Mouse (Mus musculus) lung, postnatal 4 days (tissue): ENCODE data around the gene Arhgef2.
"Not testable (repeated sequence)": the region's sequence is repeated elsewhere in the genome, so short reads cannot be mapped to it uniquely, and the experiment has no call there.

Experiments
- DNase-seq, 2 experiments: peaks; one replicate each; pipeline ENCODE4 v3.0.0; 2021

Arhgef2 gene

GRCm38 (mm10) chr3:88591950-88592731 is 13.6 kb upstream of the Arhgef2 start:
- peak; percentile 71 to 85 for DNase-seq

GRCm38 (mm10) chr3:88592942-88593576 is 12.7 kb upstream of the Arhgef2 start:
- DNase-seq = peak; percentile 57 to 71

DNA sequence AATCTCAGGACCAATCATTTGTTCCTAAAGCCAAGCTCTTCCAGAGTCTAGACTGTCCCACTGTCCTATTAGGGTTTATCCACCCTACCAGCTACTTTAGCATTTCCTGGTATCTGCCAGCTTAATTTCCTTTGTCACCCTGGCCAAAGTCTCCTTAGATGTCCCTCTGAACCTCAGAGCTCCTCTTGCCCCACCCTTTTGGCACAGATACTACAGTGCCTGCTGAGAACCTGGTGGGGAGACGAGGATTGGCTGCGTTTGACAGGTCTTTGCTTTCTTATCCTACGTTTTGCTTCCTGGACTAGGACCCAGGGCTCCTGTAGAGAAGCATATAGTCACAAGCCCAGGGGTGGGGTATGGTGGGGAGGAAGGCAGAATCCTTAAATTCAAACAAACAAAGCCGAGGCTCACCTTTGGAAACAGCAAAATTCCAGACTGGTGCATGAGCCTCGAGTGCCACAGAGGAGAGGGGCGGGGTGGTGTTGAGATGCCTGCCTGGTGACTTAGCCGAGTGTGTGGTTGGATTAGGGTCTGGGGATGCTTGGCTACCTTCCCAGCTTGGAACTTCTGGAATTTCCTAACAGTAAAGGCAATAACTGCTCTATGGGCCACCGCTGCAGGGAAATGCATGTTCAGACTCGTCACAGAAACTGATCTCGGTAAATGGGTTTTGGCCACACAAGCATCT is 11.7 kb upstream of the Arhgef2 start:
- peak; percentile 69 to 84 for DNase-seq

- not testable (repeated sequence) for DNase-seq
These were observed 9.2 kb upstream of the Arhgef2 start for GRCm38 (mm10) chr3:88596547-88596946.

- no peak for DNase-seq
These were observed 3.3 kb upstream of the Arhgef2 start for GRCm38 (mm10) chr3:88602466-88602865.

DNA sequence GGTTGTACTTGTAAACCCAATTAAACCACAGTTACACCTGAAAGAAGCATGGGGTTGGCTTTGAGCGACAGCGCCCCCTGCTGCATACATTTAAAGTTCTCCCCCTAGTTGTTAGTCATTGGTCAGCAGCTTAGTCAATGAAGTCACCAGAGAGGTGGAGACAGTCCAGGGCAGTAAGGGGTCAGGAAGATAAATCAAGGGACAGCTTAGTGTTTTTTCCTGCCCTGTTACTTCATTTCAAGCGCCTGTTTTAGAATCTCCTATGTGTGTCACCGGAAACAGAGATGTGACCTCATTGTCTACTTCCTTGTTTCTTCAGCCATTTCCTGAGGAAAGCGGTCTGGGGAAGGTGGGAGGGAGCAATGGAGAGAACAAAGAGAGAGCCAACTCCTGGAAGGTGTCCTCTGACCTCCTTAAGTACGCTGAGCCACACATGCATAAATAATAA is 2.0 kb upstream of the Arhgef2 start:
- DNase-seq = peak; percentile 80 to 89

DNA sequence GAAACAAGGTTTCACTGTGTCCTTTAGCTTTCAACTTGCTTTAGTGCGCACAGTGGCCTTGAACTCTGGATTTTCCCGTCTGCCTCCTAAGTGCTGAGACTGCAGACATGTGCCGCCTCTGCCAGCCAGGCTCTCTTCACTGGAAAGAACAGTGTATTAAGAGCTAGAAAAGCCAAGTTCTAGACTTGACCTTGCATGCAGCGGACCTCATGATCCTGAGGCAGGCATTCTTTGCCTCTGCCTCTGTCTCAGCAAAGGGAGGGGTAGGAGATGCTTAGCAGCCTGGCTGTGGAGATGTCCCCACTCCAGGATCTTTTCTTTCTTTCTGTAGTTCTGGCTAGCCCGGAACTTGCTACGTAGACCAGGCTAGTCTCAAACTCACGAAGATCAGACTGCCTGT is 903 bp upstream of the Arhgef2 start:
- no peak for DNase-seq

DNA sequence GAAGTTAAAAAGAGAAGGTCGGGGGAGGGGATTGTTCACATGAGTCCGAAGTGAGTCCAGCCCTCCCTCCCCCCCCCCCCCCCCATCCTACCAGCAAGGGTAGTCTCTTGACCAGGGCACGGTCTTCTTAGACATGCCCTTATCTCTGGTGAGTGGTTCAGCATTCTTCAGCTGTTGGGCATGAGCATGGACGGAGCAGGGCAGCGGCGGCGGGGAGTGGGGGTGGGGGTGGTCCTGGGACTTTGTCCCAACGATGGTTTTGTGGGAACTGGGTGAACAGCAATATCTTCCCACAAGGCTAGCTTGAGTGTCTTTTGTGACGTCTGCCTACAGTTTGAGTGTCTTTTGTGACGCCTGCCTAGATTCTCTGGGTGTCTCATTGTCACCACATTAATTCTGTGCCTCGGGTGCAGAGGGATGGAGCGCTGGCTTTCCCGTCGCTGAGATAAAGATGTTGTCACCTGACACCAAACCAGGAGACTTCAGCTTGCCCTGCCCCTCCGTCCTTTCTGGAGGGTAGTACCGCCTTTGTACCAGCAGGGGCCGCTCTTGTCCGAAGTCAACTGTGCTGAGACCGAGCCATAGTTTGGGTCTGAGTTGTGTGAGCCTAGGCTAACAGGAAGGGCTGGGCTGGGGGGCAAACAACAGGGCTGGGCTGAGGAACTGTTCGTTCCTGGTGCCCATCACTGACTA is 1.4 kb downstream of the Arhgef2 start:
- peak; percentile 89 to 94 for DNase-seq

- DNase-seq = no peak
These were observed 2.0 kb downstream of the Arhgef2 start for GRCm38 (mm10) chr3:88607758-88608138.

- DNase-seq = no peak
These were observed 3.3 kb downstream of the Arhgef2 start for GRCm38 (mm10) chr3:88609066-88609465.

DNA sequence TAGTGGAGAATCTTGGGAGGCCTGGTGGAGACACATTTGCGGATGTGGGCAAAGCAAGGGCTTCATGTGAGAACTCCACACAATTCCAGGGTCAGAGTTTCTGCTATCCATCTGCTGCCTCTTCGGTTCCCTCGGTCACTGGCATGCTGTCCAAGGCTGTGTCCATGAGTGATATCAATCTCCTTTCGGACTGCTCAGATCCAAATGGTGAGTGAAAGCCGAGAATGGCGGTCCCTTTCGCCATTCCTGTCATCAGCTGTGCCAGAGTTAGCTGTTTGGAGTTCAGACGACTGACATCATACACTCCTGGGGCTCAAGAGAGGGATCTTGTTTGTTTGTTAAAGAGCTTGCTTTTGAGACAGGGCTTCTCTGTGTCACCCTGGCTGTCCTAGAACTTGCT is 8.7 kb downstream of the Arhgef2 start:
- DNase-seq = no peak

GRCm38 (mm10) chr3:88615117-88615516 is 9.4 kb downstream of the Arhgef2 start:
- peak; percentile 33 to 62 for DNase-seq

GRCm38 (mm10) chr3:88615902-88616391 is 10.2 kb downstream of the Arhgef2 start:
- peak; percentile 78 to 80 for DNase-seq

GRCm38 (mm10) chr3:88616951-88617500 is 11.3 kb downstream of the Arhgef2 start:
- no peak for DNase-seq

GRCm38 (mm10) chr3:88618074-88618871 is 12.5 kb downstream of the Arhgef2 start:
- peak in 1 of 2 experiments; percentile 59 for DNase-seq

DNA sequence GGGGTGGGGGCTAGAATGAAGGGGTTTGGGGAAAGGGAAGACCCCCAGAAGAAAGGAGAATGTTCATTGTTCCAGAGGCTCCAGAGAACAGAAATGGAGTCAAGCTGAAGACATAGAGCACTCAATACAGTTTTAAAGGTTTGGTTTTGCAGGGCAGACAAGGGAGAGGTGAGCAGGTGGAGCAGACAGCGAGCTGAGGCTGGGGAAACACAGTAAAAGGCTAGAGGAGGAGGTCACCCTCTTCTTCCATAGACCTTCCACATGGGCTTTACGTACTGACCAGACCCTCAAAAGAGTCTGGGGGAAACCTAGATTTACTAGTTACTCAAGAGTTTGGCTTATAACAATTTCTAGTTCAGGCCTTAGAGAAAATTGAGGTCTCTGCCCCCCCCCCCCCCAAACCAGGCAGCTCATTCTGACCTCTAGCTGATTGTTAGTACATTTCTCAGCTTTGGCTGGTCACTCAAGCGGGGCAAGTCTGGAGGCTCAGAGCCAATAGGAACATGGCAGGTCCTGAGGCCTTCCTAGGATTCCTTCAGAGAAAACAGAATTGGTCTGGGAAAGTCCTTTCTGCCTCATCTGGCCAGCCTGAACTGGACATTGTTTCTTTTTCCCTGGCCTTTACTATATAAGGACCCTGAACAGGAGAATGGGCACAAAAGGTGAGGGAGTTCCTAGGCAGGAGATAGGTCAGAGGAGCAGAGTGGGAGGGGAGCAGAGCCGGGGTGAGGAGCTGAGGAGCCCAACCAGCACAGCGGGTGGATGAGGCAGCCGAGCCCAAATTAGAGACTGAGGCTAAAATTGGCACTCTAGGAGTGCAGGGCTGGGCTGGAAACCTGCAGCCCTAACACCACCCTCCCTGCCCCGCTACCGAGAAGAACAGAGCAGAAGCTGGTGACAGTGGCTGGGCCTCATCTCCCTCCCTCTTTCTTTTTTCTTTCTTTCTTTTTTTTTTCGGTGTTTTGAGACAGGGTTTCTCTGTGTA is 13.6 kb downstream of the Arhgef2 start:
- DNase-seq = no peak

DNA sequence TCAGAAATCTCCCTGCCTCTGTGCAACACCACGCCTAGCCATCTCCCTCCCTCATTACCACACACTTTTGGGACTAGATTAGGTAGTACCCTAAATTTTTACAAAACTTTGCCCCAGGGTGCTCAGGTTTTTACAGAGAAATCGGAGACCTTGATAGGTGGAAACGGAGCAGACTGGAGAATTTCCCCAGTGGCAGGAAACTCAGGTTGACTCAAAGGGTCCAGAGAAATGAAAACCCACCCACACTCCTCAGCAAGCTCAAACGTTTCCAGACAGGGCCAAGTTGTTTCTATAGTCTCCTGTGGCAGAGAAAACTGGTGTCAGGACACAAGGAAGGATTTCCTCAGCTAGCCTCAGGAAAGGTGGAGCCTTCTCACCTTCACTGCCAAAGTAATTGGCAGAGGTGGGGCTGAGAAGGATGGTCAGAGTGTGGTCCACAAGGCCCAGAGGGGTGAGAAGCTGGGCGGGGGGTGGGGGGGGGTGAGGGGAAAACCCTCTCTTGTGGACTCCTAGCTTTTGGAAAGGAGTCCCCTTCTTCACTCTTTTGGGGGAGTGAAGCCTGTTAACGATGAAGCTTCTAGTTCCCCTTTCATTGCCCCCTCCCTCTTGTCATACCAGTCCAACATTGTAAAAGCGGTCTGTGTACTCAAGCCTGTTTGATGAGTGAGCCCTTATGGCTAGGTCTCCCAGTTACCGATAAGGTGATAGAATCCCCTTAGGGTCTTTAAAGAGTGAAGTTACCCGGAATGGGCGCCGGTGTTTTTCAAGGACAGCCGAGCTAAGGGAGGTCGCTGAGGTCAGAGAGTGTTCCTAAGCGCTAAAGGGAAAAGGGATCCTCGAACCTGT is 14.6 kb downstream of the Arhgef2 start:
- DNase-seq = no peak

GRCm38 (mm10) chr3:88620992-88621536 is 15.3 kb downstream of the Arhgef2 start:
- peak; percentile 89 to 92 for DNase-seq

DNA sequence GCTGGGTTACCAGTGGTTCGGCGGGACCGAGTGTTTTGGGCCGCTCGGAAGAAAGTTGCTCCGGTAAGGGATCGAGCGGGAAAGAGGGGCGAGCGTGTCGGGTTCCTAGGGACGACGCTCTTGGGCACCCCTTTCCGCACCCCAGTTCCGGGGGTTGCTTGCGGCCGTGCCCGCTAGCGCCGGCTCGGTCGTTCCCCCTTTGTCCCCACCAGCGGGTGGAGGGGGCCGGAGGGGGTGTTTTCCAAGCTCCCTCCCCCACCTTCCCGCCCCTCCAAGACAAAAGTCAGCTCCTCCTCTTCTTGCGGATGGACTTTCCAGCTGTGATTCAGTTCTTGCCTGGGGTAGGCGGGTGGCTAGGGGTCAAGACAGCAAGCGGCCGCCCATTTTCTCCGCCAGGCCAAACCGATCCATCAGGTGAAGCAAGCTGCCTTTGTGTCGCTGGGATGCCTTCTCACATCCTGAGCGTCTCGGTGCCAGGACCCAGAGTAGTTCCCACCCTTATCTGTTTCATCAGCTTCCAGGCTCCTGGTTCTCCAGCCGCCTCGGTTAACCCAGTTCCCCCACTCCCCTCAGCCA is 15.9 kb downstream of the Arhgef2 start:
- DNase-seq = peak; percentile 80 to 89
